Mouse (Mus musculus): Measurements from ENCODE around the gene Timm8a2. TPM values are rescaled to one million over a fixed set of nuclear protein-coding genes. Genes with fewer than 3 reads are reported as not detected.
A peak's percentile ranks its signal among the peaks of the same experiment; 100 is the strongest.

Gene Timm8a2
- polyA plus RNA-seq, 1 experiment from 2014 or later = not detected

DNA sequence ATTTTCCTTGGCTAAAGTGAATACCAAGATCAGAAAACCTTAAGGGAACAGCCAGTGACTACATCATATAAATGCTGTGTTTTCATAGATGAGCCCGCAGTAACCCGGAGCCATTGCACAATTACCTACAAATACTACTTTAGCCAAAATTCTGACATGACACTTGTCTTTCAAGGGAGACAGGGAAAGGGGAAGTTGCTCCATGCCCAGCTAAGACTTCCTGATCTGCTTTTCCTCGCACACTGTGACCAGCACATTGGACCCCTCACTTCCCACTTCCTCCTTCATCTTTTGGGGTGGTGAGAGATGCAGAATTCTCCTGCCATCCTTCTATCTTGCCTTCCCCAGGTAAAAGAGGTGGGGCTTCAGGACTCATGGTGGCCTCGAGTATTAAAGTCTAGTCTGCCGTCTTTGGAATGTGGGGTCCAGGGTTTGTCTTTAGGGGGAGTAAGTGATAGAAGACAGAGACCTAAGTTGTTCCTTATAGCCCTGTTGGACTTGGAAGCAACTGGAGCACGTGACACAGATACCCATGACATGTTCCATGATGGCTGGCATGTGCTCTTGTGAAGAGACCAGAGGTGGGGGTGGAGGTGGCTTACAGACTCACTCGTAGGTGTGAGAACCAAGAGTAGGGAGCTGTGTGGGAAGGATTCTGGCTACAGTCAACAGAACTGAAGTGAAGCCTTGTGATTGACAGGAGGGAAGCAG is 39.5 kb upstream of the Timm8a2 start:
- 93% methylated on average over 7 of the region's 7 CpGs for WGBS
- Histone ChIP-seq H3K27ac (no peak overlapping the region), H3K4me2 (replicated peaks) (no peak overlapping the region), H3K27me3 (no peaks in the 10 kb centered on the region), H3K36me3 (peaks cover 42% of the 10 kb centered on the region), H3K4me3 (replicated peaks) (no peak overlapping the region), H3K4me1 (replicated peaks) (no peaks in the 10 kb centered on the region), H3K9ac (replicated peaks) (no peak overlapping the region), H3K9me3 (no peaks in the 10 kb centered on the region)
- no peak for ATAC-seq

DNA sequence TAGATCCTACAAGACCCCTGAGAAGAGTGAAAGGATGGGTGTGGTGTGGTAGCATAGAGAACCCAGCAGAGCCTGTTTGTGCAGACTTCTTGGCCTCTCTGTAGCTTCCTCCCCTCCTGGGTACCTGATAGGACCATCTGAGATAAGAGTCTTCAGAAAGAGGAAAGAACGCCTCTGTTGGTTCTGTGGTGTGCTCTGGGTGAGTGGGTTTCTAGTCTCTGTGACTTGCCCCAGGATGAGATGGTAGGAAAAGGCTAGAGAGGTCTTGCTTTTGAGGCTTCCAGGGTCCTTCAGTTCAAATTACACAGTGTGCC is 39.0 kb upstream of the Timm8a2 start:
- 100% methylated on average over 1 of the region's 1 CpGs for WGBS
- no peaks in the 10 kb centered on the region for H3K9me3 ChIP-seq
- H3K27ac ChIP-seq = no peak overlapping the region
- peaks cover 46% of the 10 kb centered on the region for H3K36me3 ChIP-seq
- no peak overlapping the region for H3K9ac ChIP-seq (replicated peaks)
- no peaks in the 10 kb centered on the region for H3K27me3 ChIP-seq
- no peaks in the 10 kb centered on the region for H3K4me1 ChIP-seq (replicated peaks)
- no peak overlapping the region for H3K4me3 ChIP-seq (replicated peaks)
- no peak overlapping the region for H3K4me2 ChIP-seq (replicated peaks)
- ATAC-seq = no peak

DNA sequence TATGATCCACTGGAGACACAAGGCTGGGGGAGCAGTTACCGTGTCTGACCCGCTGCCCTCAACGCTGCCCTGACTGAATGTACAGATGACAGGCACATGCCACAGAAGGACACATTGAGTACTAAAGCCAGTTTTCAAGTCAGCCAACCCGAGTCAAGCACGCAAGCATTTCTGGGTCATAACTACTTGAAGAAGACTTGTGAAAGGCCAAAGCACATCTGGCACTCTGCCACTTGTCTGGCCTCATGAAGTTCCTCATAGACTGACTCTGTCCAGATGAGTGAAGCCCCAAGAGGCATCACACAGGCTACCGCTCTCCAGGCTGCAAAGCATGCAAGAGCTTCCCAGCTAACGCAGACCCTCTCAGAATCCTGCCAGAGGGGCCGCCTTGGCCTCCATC is 37.7 kb upstream of the Timm8a2 start:
- H3K4me1 ChIP-seq (replicated peaks) = no peaks in the 10 kb centered on the region
- no peak overlapping the region for H3K4me3 ChIP-seq (replicated peaks)
- ATAC-seq = no peak
- no peak overlapping the region for H3K27ac ChIP-seq
- H3K36me3 ChIP-seq = peaks cover 54% of the 10 kb centered on the region
- no peak overlapping the region for H3K4me2 ChIP-seq (replicated peaks)
- H3K9me3 ChIP-seq = no peaks in the 10 kb centered on the region
- H3K9ac ChIP-seq (replicated peaks) = no peak overlapping the region
- H3K27me3 ChIP-seq = no peaks in the 10 kb centered on the region
- whole genome bisulfite sequencing = 92% methylated on average over 8 of the region's 8 CpGs

DNA sequence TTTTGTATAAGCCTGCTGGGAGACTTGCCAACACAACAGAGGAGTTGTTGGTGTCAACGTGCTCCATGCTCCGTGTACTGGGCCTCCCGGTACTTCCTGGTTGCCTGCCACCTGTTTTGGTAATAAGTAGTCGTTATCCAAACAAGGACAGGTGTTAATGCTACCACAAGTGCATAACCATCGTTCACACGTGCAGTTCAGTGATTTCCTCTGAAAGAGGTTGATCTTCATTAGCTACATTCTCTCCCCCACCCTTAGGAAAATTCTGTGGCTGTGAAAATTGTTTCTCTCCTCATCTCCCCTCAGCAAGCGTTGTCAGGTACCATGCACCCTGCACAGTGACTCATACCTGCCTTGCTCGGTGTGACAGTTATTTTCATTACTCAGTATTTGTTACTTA is 35.0 kb upstream of the Timm8a2 start:
- no peak for ATAC-seq
- no peaks in the 10 kb centered on the region for H3K4me1 ChIP-seq (replicated peaks)
- whole genome bisulfite sequencing = 92% methylated on average over 8 of the region's 8 CpGs
- H3K9me3 ChIP-seq = no peaks in the 10 kb centered on the region
- H3K9ac ChIP-seq (replicated peaks) = no peak overlapping the region
- H3K36me3 ChIP-seq = peaks cover 46% of the 10 kb centered on the region
- H3K27me3 ChIP-seq = no peaks in the 10 kb centered on the region
- H3K27ac ChIP-seq = no peak overlapping the region
- H3K4me2 ChIP-seq (replicated peaks) = no peak overlapping the region
- no peak overlapping the region for H3K4me3 ChIP-seq (replicated peaks)

DNA sequence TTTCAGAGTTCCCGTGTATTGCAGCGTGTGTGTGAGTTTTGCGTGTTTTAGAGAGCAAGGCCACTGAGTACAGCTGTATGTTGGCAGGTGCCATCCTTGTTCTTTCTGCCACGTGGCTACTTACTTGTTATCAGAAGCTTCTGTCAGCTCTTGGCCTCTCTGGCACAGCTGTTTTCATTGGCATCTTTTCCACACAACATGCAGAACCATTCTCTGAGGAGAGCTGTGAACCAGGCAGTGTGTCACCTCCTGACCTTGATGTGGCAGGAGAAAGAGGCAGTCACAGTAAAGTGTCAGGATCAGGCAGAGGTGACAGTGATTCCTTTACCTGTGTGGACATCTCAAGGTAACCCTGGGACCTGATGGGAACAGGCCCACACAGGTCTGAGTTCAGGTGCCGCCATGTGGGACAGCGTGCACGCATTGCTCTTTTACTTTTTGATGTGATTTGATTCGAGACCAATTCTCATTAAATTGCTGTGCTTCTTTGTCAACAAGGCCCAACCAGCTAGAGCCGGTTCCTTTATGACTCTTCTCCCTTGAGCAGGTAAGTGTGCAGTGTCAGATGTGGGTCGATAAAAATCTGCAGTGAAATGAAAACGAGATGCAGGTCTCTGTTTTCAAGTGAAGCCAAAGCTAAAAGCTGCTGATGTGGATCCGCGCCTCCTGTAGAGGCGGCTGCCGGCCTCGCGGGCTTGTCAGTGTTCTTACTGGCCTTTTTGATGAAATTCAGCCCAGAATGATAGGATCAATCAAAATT is 33.9 kb upstream of the Timm8a2 start:
- H3K4me1 ChIP-seq (replicated peaks) = no peaks in the 10 kb centered on the region
- WGBS = 93% methylated on average over 17 of the region's 17 CpGs
- H3K27ac ChIP-seq = no peak overlapping the region
- no peak overlapping the region for H3K9ac ChIP-seq (replicated peaks)
- no peaks in the 10 kb centered on the region for H3K9me3 ChIP-seq
- ATAC-seq = 0 out of 2 replicates have a peak, but pooled peaks have one; percentile 25
- H3K4me2 ChIP-seq (replicated peaks) = no peak overlapping the region
- H3K27me3 ChIP-seq = no peaks in the 10 kb centered on the region
- H3K4me3 ChIP-seq (replicated peaks) = no peak overlapping the region
- peaks cover 35% of the 10 kb centered on the region for H3K36me3 ChIP-seq

DNA sequence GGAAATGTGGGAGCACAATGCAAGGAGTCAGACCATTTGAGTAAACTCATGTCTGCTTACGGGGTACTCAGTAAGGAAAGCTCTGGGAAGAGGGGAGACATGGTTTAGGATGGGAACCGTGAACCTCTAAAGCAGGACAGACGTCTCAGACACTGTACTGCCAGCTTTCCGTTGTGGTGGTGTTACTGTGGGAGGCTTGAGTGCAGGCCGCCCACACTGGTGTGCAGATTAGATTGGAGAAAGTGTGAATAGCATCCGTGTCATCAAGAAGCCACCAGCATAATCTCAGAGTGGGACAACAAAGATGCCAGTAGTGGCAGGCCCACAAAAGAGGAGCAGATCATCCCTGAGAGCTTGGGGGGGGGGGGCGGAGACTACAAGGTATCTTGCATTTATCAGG is 32.2 kb upstream of the Timm8a2 start:
- ATAC-seq = no peak
- Histone ChIP-seq H3K36me3 (peaks cover 20% of the 10 kb centered on the region; the same call in 1 of the 2 replicates), H3K27me3 (no peaks in the 10 kb centered on the region), H3K9ac (replicated peaks) (no peak overlapping the region), H3K4me2 (replicated peaks) (no peak overlapping the region), H3K9me3 (no peaks in the 10 kb centered on the region), H3K27ac (no peak overlapping the region), H3K4me3 (replicated peaks) (no peak overlapping the region), H3K4me1 (replicated peaks) (no peaks in the 10 kb centered on the region)
- WGBS = 87% methylated on average over 7 of the region's 7 CpGs

DNA sequence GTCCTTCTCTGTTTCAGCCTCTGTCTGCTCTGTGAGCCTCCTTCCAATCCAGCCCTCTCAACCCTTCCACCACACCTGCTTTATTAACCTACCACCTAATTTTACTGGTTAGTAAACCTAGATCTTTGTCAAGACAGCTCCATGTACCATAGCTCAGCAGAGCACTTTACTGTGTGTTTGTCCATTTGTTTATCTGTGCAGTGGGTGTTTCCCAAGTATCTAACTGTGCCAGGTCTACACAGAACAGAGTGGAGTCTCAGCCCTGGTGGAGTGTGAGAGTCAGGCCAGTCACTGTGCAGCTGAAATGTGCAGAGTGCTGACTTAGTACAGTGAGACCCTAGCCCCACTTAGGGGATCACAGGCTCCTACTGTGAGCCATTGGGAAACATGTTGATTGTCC is 30.7 kb upstream of the Timm8a2 start:
- Histone ChIP-seq H3K27me3 (no peaks in the 10 kb centered on the region), H3K4me2 (replicated peaks) (no peak overlapping the region), H3K36me3 (peaks cover 15% of the 10 kb centered on the region), H3K4me3 (replicated peaks) (no peak overlapping the region), H3K9me3 (no peaks in the 10 kb centered on the region), H3K4me1 (replicated peaks) (no peaks in the 10 kb centered on the region), H3K27ac (no peak overlapping the region), H3K9ac (replicated peaks) (no peak overlapping the region)
- no peak for ATAC-seq

DNA sequence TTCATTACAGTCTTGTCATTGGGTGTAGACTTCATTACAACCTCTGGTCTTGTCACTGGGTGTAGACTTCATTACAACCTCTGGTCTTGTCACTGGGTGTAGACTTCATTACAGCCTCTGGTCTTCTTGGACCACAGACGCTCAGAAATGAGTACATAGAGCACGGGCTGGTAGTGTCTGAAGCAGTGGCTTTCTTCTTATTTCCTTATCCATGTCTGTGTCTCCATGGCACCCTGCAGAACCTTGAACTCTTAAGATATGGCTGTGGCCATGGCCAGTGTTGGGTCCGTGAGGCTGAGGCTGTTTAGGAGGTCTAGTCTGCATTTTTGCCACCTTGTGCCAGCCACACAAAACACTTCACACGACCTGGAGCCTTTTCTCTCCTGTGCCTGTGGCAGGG is 26.2 kb upstream of the Timm8a2 start:
- H3K9me3 ChIP-seq = no peaks in the 10 kb centered on the region
- H3K27me3 ChIP-seq = no peaks in the 10 kb centered on the region
- no peak overlapping the region for H3K9ac ChIP-seq (replicated peaks)
- H3K4me3 ChIP-seq (replicated peaks) = no peak overlapping the region
- WGBS = 90% methylated on average over 4 of the region's 4 CpGs
- H3K4me2 ChIP-seq (replicated peaks) = no peak overlapping the region
- ATAC-seq = no peak
- H3K4me1 ChIP-seq (replicated peaks) = no peaks in the 10 kb centered on the region
- H3K27ac ChIP-seq = no peak overlapping the region
- H3K36me3 ChIP-seq = peaks cover 31% of the 10 kb centered on the region

DNA sequence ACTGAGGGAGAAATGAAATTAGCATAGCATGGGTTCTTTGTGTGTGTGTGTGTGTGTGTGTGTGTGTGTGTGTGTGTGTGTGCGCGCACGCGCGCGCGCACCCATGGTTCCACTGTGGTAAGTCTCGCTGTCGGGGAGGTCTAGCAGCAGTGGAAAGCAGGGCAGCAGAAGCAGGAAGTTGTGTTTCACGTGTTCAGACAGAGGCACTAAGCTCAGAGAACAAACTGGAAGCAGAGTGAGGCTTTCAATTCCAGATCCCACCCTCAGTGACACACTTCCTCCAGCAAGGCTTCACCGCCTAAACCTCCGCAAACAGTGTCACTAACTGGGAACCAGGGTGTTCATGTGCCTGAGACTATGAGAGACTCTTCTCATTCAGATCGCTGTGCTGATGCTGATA is 25.0 kb upstream of the Timm8a2 start:
- no peaks in the 10 kb centered on the region for H3K27me3 ChIP-seq
- WGBS = 96% methylated on average over 13 of the region's 13 CpGs
- no peak overlapping the region for H3K9ac ChIP-seq (replicated peaks)
- H3K4me3 ChIP-seq (replicated peaks) = no peak overlapping the region
- no peak overlapping the region for H3K4me2 ChIP-seq (replicated peaks)
- H3K36me3 ChIP-seq = peaks cover 34% of the 10 kb centered on the region
- no peaks in the 10 kb centered on the region for H3K4me1 ChIP-seq (replicated peaks)
- no peaks in the 10 kb centered on the region for H3K9me3 ChIP-seq
- H3K27ac ChIP-seq = no peak overlapping the region
- no peak for ATAC-seq

DNA sequence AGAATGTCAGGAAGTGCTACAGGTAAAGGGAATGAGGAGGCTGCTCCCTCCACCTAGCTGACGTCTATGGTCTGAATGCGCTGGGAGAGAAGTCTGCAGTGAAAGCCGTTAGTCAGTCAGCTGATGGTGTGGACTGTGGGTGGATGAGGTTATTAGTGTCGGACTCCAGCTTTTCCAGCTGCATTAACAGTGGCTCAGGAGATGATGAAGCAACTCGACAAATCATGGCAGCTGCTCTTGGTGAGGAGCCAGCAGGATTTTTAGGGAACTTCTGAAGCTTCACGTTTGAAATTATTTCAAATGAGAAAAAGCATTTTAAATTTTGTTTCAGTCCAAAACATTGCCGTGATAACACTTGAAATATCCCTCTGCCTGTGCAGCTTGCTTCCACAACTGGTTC is 24.2 kb upstream of the Timm8a2 start:
- ATAC-seq = no peak
- H3K9me3 ChIP-seq = no peaks in the 10 kb centered on the region
- H3K4me1 ChIP-seq (replicated peaks) = no peaks in the 10 kb centered on the region
- no peak overlapping the region for H3K4me3 ChIP-seq (replicated peaks)
- WGBS = 87% methylated on average over 7 of the region's 7 CpGs
- no peak overlapping the region for H3K4me2 ChIP-seq (replicated peaks)
- no peaks in the 10 kb centered on the region for H3K27me3 ChIP-seq
- H3K36me3 ChIP-seq = peaks cover 37% of the 10 kb centered on the region
- H3K27ac ChIP-seq = 0 out of 2 replicates have a peak overlapping the region, but pooled peaks have one; percentile 14
- H3K9ac ChIP-seq (replicated peaks) = no peak overlapping the region

DNA sequence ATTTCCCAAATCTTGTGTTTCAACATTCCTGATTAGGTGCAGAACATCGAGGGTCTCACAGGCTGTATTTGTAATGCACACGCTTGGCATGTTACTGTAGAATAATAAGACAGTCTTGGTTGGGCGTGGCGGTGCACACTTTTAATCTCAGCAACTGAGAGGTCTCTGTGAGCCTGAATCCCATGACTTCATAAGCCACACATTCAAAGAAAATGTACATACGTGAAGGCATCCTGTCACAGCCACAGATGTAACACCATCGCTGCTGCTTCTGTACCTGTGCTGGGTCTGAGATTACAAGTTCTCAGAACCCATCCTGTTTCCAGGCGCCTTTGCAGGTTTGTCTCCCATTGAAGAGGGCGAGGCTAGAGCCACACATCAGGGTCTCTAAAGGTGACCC is 22.7 kb upstream of the Timm8a2 start:
- ATAC-seq = no peak
- Histone ChIP-seq H3K27ac (no peak overlapping the region), H3K4me1 (replicated peaks) (no peaks in the 10 kb centered on the region), H3K4me3 (replicated peaks) (no peak overlapping the region), H3K4me2 (replicated peaks) (no peak overlapping the region), H3K27me3 (no peaks in the 10 kb centered on the region), H3K36me3 (peaks cover 37% of the 10 kb centered on the region), H3K9ac (replicated peaks) (no peak overlapping the region), H3K9me3 (no peaks in the 10 kb centered on the region)
- WGBS = 95% methylated on average over 8 of the region's 8 CpGs

DNA sequence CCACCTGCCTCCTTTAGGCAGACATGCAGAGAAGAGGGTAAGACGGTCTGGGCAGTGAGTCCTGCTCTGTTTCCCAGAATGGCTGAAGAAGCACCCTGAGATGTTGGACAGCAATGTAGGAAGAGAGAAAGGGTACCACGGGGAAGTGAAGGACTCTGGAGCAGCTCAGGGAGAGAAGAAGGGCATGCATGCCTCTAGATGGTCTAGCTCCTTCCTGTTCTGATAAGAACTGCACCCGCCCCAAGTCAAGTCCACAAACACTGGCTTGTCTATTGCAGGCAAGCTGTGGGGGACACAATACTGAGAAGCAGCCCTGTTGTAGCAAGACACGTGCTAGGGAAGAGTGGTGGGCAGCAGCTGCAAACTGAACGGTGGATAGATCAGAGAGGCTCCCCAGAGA is 22.3 kb upstream of the Timm8a2 start:
- Histone ChIP-seq H3K9me3 (no peaks in the 10 kb centered on the region), H3K27ac (no peak overlapping the region), H3K9ac (replicated peaks) (no peak overlapping the region), H3K27me3 (no peaks in the 10 kb centered on the region), H3K4me1 (replicated peaks) (no peaks in the 10 kb centered on the region), H3K36me3 (peaks cover 37% of the 10 kb centered on the region), H3K4me3 (replicated peaks) (no peak overlapping the region), H3K4me2 (replicated peaks) (no peak overlapping the region)
- no peak for ATAC-seq
- WGBS = 84% methylated on average over 5 of the region's 5 CpGs

DNA sequence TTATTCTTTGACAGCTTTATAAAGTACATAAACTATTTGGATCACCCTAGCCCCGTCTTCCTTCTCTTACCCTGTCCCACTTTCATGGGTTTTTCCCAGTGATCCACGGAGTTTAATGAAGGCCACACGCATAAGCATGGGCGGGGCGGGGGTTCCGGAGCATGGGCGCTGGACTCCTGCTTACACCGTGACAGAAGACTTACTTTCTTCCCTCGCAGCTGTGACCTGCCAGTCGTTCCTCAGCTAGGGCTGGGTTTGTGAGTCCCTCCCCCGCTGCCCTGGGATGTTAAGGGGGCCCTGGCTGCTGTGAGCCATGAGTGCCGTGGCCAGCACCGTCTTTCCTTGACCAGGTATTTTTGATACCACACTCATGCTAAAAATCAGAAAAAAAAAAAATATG is 21.7 kb upstream of the Timm8a2 start:
- no peaks in the 10 kb centered on the region for H3K4me1 ChIP-seq (replicated peaks)
- 81% methylated on average over 13 of the region's 13 CpGs for WGBS
- no peak for ATAC-seq
- H3K4me3 ChIP-seq (replicated peaks) = no peak overlapping the region
- H3K27me3 ChIP-seq = no peaks in the 10 kb centered on the region
- peaks cover 37% of the 10 kb centered on the region for H3K36me3 ChIP-seq
- H3K9ac ChIP-seq (replicated peaks) = no peak overlapping the region
- H3K4me2 ChIP-seq (replicated peaks) = no peak overlapping the region
- no peak overlapping the region for H3K27ac ChIP-seq
- H3K9me3 ChIP-seq = no peaks in the 10 kb centered on the region

All from midbrain, embryonic 13.5 days (tissue).